Mouse (Mus musculus) kidney, adult 10 weeks (tissue): ENCODE measurements around the gene Gm17027. TPM values are rescaled to one million over a fixed set of nuclear protein-coding genes. Genes with fewer than 3 reads are reported as not detected.

Experiments used
- polyA plus RNA-seq: library from polyadenylated mRNA; stranded (reverse); fragments of 350-450 nt; fragmentation: Illumina TruSeq; extraction: RNeasy Lipid Tissue Mini Kit (QIAGEN cat#74804); gene quantifications from one replicate; pipeline ENCODE4 v1.2.3, GENCODE M21; 2014; ENCODE audit warnings: low read depth, low replicate concordance

Gene Gm17027
- polyA plus RNA-seq = not detected

DNA sequence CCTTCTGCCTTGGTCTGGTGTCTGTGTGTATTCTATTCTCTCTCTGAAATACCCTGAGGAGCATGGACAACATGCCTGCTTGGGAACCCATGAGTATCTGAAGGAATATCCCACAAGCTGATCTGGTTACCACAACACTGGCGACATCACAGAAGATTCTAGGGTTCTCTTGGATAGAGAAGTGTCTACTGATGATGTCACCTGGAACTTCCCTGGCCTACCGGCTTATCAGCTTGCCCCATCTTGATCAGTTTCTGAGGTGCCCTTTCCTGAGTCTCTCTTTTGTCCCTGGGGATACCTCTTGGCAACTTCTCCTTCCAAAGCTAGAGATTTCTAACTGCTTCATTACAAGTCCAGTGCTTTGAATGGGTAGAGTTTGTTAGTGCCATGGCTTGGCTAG lies at the start of gene Gm17027:
TSS of gene Gm17027 (minus strand) at position 101 of the 400 bp plus-strand sequence.

DNA sequence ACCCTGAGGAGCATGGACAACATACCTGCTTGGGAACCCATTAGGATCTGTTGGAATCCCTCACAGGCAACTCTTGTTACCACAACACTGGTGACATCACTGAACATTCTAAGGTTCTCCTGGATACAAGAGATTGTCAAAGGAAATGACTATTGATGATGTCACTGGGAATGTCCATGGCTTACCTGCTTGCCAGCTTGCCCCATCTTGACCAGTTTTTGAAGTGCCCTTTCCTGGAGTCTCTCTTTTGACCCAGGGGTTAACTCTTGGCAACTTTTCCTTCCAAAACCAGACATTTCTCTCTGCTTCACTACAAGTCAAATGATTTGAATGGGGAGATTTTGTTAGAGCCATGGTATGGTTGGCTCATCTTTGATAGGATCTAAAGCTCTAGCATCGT lies 28.3 kb upstream of the Gm17027 start, which contains the start of gene Gm3573:
TSS of gene Gm3573 (minus strand) at position 101 of the 400 bp plus-strand sequence.

DNA sequence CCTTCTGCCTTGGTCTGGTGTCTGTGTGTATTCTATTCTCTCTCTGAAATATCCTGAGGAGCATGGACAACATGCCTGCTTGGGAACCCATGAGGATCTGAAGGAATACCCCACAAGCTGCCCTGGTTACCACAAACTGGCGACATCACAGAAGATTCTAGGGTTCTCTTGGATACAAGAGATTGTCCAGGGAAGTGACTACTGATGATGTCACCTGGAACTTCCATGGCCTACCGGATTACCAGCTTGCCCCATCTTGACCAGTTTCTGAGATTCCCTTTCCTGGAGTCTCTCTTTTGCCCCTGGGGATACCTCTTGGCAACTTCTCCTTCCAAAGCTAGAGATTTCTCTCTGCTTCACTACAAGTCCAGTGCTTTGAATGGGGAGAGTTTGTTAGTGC lies 45.2 kb downstream of the Gm17027 start, which contains the start of gene Gm7951:
TSS of gene Gm7951 (minus strand) at position 101 of the 400 bp plus-strand sequence.

Other genes starting within 250 kb of the Gm17027 start
- gene 1700049E17Rik1, start 237.7 kb downstream of the Gm17027 start, polyA plus RNA-seq = not detected
- not detected for gene 1700024B05Rik, start 218.6 kb downstream of the Gm17027 start, polyA plus RNA-seq
- not detected for gene Gm6401, start 194.7 kb downstream of the Gm17027 start, polyA plus RNA-seq
- gene Gm3543, start 179.3 kb downstream of the Gm17027 start, polyA plus RNA-seq = not detected
- gene Gm7951, start 45.3 kb downstream of the Gm17027 start, polyA plus RNA-seq = not detected
- not detected for gene Gm3573, start 28.2 kb upstream of the Gm17027 start, polyA plus RNA-seq
- gene Gm17026, start 97.4 kb upstream of the Gm17027 start, polyA plus RNA-seq = not detected
- gene Gm9611, start 134.7 kb upstream of the Gm17027 start, polyA plus RNA-seq = not detected
- not detected for gene Gm7995, start 147.6 kb upstream of the Gm17027 start, polyA plus RNA-seq